Mouse (Mus musculus) midbrain, embryonic 15.5 days (tissue): Measurements from ENCODE around the gene Brwd1. TPM values are rescaled to one million over a fixed set of nuclear protein-coding genes. Genes with fewer than 3 reads are reported as not detected.
"Not testable (repeated sequence)": the region's sequence is repeated elsewhere in the genome, so short reads cannot be mapped to it uniquely, and the experiment has no call there.

Experiments
- ATAC-seq: fragments of 200-750 bp; cut with Nextera tagmentation; replicated peaks from 2 replicates; pipeline ENCODE4 v1.8.0; 2017; ENCODE audit warnings: moderate TSS enrichment
- H3K27ac ChIP-seq: fragments of 300-500 bp; sonication (generic); 2 replicates; pipeline ENCODE4 v1.5.1; 2015; ENCODE audit warnings: mild to moderate bottlenecking, inconsistent platforms
- H3K27me3 ChIP-seq: fragments of 300-500 bp; sonication (generic); replicated peaks from 2 replicates; pipeline ENCODE4 v1.6.1; 2015; ENCODE audit warnings: inconsistent platforms
- H3K36me3 ChIP-seq: fragments of 300-500 bp; sonication (generic); replicated peaks from 2 replicates; pipeline ENCODE4 v1.6.1; 2015; ENCODE audit warnings: inconsistent platforms
- H3K4me1 ChIP-seq: fragments of 300-500 bp; sonication (generic); 2 replicates; pipeline ENCODE4 v1.6.1; 2015; ENCODE audit warnings: inconsistent platforms
- H3K4me2 ChIP-seq: fragments of 300-500 bp; sonication (generic); 2 replicates; pipeline ENCODE4 v1.6.1; 2015; ENCODE audit warnings: inconsistent platforms, mild to moderate bottlenecking, moderate library complexity
- H3K4me3 ChIP-seq: fragments of 300-500 bp; sonication (generic); 2 replicates; pipeline ENCODE4 v1.5.1; 2015; ENCODE audit warnings: mild to moderate bottlenecking, inconsistent platforms
- H3K9ac ChIP-seq: fragments of 300-500 bp; sonication (generic); 2 replicates; pipeline ENCODE4 v1.6.1; 2015; ENCODE audit warnings: mild to moderate bottlenecking, inconsistent platforms
- H3K9me3 ChIP-seq: fragments of 300-500 bp; sonication (generic); 2 replicates; pipeline ENCODE4 v1.6.1; 2016; ENCODE audit warnings: inconsistent platforms
- WGBS: fragments of 180-500 bp; shearing (Covaris S2); methylation state at CpG from one replicate; pipeline ENCODE4 v1.1.7; 2015; ENCODE audit warnings: mixed read lengths; 5-methylcytosine and 5-hydroxymethylcytosine counted together
- polyA plus RNA-seq: library from polyadenylated mRNA; unstranded; fragments of >200 nt; fragmentation: Nextera tagmentation; extraction: Ambion mirVana; gene quantifications from 2 replicates; pipeline ENCODE4 v1.2.1, GENCODE M21; 2015

The Brwd1 gene
- polyA plus RNA-seq, 1 experiment from 2014 or later, result 295 TPM

DNA sequence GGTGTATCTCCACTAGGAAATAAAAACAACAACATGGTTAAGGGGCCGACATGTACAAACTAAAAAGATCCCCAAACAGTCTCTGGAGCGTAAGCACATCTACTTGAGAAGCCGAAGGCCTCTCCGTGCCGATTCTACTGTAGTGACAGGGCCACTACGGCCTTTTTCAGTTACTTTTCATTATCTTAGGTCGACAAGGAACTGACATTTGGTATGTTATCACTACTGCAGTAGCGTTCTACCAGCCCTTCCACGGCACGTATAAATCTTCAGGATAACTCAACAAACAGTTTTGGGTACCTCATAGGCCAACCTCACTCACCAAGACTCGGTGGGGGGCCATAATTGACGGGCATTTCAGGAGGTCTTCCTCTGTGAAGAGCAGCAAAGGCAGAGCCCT lies 16.2 kb downstream of the Brwd1 start:
- ATAC-seq, result no peak
- no peak overlapping the region for H3K4me2 ChIP-seq
- H3K9me3 ChIP-seq, result no peaks in the 10 kb centered on the region
- no peaks in the 10 kb centered on the region for H3K27me3 ChIP-seq
- no peaks in the 10 kb centered on the region for H3K4me1 ChIP-seq
- H3K36me3 ChIP-seq, result peaks cover 59% of the 10 kb centered on the region
- no peak overlapping the region for H3K9ac ChIP-seq
- H3K4me3 ChIP-seq, result no peak overlapping the region
- WGBS, result 93% methylated on average over 12 of the region's 12 CpGs
- H3K27ac ChIP-seq, result no peak overlapping the region

DNA sequence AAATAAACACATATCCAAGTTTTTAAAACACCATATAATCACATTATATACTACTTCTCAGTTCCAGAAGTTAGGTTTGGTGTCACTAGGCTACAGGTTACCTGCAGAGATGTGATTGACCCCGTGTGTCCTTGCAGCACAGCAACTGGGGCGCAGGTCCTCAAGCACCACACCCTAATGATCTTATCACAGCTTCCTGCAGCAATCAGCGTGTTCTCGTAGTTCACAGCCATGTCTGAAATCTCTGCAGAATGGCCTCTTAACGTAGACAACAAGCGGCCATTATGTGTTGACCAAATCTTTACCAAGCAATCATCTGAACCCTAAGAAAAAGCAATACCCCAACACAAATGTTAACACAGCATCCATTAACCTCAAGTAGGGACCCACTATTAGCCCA lies 17.7 kb downstream of the Brwd1 start:
- H3K9me3 ChIP-seq, result no peaks in the 10 kb centered on the region
- no peak overlapping the region for H3K27ac ChIP-seq
- peaks cover 67% of the 10 kb centered on the region for H3K36me3 ChIP-seq
- WGBS, result 98% methylated on average over 6 of the region's 6 CpGs
- no peak for ATAC-seq
- no peaks in the 10 kb centered on the region for H3K4me1 ChIP-seq
- H3K27me3 ChIP-seq, result no peaks in the 10 kb centered on the region
- H3K4me3 ChIP-seq, result no peak overlapping the region
- no peak overlapping the region for H3K9ac ChIP-seq
- H3K4me2 ChIP-seq, result no peak overlapping the region

DNA sequence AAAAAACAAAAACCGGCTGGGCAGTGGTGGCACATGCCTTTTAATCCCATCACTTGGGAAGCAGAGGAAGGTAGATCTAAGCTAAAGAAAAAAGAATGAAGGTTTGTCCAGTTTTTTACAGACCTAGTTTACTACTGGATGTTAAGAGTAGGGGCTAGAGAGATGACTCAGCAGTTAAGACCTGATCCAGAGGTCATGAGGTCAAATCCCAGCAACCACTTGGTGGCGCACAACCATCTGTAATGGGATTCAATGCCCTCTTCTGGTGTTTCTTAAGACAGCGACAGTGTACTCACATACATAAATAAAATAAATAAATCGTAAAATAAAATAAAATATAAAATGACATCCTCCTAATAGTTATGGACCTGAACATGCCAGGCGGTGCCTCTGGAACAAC lies 38.2 kb downstream of the Brwd1 start:
- Histone ChIP-seq H3K9me3 (no peaks in the 10 kb centered on the region), H3K9ac (no peak overlapping the region), H3K4me1 (no peaks in the 10 kb centered on the region), H3K27ac (no peak overlapping the region), H3K4me3 (no peak overlapping the region), H3K4me2 (no peak overlapping the region), H3K27me3 (no peaks in the 10 kb centered on the region), H3K36me3 (peaks cover 54% of the 10 kb centered on the region)
- ATAC-seq, result no peak
- WGBS, result 68% methylated on average over 5 of the region's 5 CpGs

DNA sequence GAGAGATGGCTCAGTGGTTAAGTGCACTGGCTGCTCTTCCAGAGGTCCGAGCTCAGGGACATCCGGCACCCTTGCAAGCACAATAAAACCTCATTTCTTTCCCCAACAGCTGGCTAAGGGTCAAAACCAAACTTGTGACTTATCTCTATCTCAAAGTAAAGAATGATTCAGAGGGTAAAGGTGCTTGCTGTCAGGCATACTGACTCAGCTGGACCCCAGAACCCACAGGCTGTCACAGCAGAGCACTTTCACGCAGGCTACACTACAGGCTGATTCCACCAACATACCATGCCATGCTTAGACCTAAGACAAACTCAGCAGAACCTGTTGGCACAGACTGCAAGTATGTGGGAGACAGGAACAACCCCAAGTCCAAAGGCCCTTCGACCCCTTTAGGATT lies 41.6 kb downstream of the Brwd1 start:
- H3K4me1 ChIP-seq, result no peaks in the 10 kb centered on the region
- H3K27me3 ChIP-seq, result no peaks in the 10 kb centered on the region
- WGBS, result 92% methylated on average over 4 of the region's 4 CpGs
- H3K9me3 ChIP-seq, result no peaks in the 10 kb centered on the region
- ATAC-seq, result no peak
- peaks cover 71% of the 10 kb centered on the region for H3K36me3 ChIP-seq
- no peak overlapping the region for H3K4me2 ChIP-seq
- H3K9ac ChIP-seq, result no peak overlapping the region
- H3K4me3 ChIP-seq, result no peak overlapping the region
- H3K27ac ChIP-seq, result no peak overlapping the region

DNA sequence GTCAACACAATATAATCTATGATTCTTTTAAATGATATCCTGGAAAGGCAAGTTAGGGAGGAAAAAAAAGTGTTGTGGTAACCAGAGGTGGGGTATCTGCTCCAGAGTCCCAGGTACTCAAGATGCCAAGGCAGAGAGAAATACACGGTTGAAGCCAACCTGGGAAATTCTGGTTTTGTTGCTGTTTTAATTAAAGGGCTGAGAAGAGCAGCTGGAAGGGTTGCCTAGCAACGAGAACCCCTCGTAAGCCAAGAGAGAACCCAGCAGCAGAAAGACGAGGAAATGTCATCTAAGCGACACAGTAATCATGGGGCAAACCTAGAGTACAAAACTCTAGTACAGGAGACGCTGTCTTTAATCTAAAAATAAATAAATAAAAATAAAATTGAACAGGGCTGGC lies 42.8 kb downstream of the Brwd1 start:
- Histone ChIP-seq H3K4me3 (no peak overlapping the region), H3K9me3 (no peaks in the 10 kb centered on the region), H3K36me3 (peaks cover 77% of the 10 kb centered on the region), H3K27ac (no peak overlapping the region), H3K4me1 (no peaks in the 10 kb centered on the region), H3K27me3 (no peaks in the 10 kb centered on the region), H3K9ac (no peak overlapping the region), H3K4me2 (no peak overlapping the region)
- no peak for ATAC-seq
- whole genome bisulfite sequencing, result 45% methylated on average over 6 of the region's 6 CpGs

DNA sequence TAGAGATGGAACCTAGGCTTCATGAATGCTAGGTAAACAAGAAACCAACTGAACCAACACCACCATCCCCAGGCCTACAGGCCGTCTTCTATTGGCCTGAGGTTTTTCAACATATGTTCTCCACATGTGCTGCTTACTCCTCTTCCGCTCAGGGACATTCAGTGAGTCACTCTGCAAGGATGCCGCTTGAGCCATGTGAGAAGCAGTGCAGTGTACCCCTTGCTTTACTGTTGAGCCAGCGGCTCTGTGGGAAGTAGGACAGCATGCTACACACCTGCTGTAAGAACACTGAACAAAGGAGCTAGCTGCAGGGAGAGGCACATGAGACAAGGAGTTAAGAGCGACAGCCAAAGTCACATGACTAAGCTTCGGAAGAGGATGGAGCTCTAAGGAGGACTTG lies 47.9 kb downstream of the Brwd1 start:
- 96% methylated on average over 6 of the region's 6 CpGs for WGBS
- Histone ChIP-seq H3K27ac (no peak overlapping the region), H3K9ac (no peak overlapping the region), H3K36me3 (peaks cover 78% of the 10 kb centered on the region), H3K4me3 (no peak overlapping the region), H3K4me2 (no peak overlapping the region), H3K4me1 (no peaks in the 10 kb centered on the region), H3K9me3 (no peaks in the 10 kb centered on the region), H3K27me3 (no peaks in the 10 kb centered on the region)
- ATAC-seq, result no peak

DNA sequence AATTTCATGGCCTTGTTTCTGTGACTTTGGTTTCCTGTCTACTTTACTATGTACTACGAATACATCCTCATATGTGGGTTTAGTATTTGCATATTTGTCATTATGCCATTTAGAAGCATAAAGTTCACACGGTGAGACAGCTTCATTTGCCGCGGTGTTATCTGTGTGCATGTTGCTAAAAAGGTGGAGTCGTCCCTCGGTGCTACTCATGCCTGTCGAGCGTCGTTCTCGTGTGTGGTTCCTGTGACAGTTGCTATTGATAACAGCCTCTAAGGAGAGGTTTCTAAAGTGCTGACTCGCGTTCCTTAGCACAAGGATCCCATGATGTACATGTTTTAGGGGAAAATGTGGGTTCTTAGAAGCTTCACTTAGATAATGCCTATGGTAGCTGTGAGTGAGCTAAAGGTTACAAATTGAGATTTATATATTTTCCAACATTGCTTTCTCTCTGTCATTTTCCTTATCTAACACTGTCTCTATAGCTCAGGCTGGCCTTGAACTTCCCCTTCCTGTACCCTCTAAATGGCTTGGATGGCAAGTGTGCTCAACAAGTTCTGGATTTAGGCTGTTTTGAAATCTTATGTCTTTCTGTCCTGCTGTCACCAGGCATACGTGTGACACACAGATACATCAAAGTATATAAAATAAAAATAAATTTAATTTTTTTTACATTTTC lies 49.8 kb downstream of the Brwd1 start:
- ATAC-seq, result no peak
- no peaks in the 10 kb centered on the region for H3K9me3 ChIP-seq
- no peak overlapping the region for H3K9ac ChIP-seq
- H3K4me3 ChIP-seq, result no peak overlapping the region
- H3K27me3 ChIP-seq, result no peaks in the 10 kb centered on the region
- no peaks in the 10 kb centered on the region for H3K4me1 ChIP-seq
- 92% methylated on average over 13 of the region's 13 CpGs for WGBS
- H3K4me2 ChIP-seq, result no peak overlapping the region
- no peak overlapping the region for H3K27ac ChIP-seq
- peaks cover 70% of the 10 kb centered on the region for H3K36me3 ChIP-seq

DNA sequence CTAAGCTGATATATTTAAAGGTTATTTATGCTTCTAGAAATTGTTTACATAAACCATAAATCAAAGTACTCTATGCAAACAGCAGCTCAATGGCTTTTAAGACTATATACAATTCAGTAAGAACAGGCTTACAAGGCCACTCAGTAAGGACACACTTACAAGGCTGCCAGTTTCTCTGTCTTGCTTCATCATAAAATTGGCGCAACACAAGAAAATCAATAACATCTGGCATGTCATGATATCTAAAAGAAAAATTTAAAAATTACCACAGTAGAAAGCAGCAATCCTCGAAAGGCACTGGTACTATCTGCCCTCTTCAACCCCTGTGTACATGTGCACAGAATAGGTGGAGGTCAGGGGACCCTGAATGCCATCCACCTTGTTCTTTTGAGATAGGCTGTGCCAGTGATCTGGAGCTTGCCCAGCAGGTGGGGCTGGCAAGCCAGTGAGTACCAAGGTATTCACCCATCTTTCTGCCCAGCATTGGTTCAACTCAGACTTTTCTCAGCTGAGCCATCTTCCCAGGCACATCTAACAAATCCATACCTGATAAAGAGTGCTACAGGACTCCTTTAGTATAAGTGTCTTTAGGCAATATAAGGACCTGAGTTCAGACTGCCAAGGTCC lies 51.7 kb downstream of the Brwd1 start:
- ATAC-seq, result no peak
- Histone ChIP-seq H3K9ac (no peak overlapping the region), H3K4me2 (no peak overlapping the region), H3K4me3 (no peak overlapping the region), H3K36me3 (peaks cover 67% of the 10 kb centered on the region), H3K4me1 (no peaks in the 10 kb centered on the region), H3K27me3 (no peaks in the 10 kb centered on the region), H3K9me3 (no peaks in the 10 kb centered on the region), H3K27ac (no peak overlapping the region)
- 95% methylated on average over 2 of the region's 2 CpGs for WGBS

DNA sequence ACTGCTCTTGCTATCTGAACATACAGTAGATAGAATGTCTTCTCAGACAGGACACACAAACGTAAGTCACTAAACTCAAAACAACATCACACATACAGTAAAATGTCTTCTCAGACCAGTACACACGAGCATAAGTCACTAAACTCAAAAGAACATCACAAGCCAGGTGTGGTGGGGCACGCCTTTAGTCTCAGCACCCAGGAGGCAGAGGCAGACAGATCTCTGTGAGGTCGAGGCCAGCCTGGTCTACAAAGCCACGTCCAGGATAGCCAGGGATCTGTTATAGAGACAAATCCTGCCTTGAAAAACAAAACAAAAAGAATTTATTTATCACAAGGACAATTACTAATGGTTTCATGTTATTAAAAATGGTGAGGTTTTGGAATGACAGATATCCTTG lies 56.1 kb downstream of the Brwd1 start:
- Histone ChIP-seq H3K9ac (no peak overlapping the region), H3K4me2 (no peak overlapping the region), H3K4me3 (no peak overlapping the region), H3K27me3 (no peaks in the 10 kb centered on the region), H3K4me1 (no peaks in the 10 kb centered on the region), H3K36me3 (peaks cover 46% of the 10 kb centered on the region), H3K27ac (no peak overlapping the region), H3K9me3 (no peaks in the 10 kb centered on the region)
- no peak for ATAC-seq
- 95% methylated on average over 5 of the region's 5 CpGs for WGBS

DNA sequence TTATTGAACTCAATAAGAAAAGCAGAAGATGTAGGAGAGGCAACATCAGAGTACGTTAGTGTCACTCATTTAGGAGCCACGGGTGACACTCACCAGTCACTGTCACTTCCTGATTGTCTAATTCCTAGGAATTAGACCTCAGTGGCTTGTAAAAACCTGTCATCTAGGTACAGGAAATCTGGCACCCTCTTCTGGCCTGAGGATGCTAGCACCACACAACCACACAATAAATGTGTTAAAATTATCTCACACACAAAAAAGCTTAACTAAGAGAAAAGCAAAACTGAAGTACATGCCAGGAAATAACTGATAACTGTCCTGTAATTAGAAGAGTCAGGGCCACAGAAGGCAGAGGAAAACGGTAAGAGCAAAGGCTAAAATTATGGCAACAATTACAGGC lies 57.1 kb downstream of the Brwd1 start:
- H3K36me3 ChIP-seq, result peaks cover 46% of the 10 kb centered on the region
- no peak overlapping the region for H3K4me3 ChIP-seq
- H3K27me3 ChIP-seq, result no peaks in the 10 kb centered on the region
- H3K4me2 ChIP-seq, result no peak overlapping the region
- no peaks in the 10 kb centered on the region for H3K9me3 ChIP-seq
- H3K4me1 ChIP-seq, result no peaks in the 10 kb centered on the region
- H3K27ac ChIP-seq, result no peak overlapping the region
- 88% methylated on average over 3 of the region's 3 CpGs for WGBS
- ATAC-seq, result no peak
- H3K9ac ChIP-seq, result no peak overlapping the region

DNA sequence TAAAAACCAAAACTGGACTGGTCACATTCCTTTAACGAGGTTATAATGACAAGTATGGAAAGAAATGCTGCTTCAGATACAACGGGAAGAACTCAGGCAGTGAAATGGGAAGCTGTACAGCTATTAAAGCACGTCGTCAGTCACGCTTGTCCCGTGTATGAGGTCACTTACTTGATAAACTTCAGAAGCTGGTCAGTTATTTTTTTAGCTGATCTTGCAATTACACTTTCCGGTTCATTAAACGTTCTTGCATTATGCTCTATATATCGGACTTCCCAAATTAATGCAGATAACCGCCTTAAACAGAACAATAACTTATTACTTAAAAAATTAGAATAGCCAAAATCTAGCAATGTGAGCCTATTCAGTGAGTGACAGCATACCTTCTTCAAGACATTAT lies 61.3 kb downstream of the Brwd1 start:
- H3K9me3 ChIP-seq, result no peaks in the 10 kb centered on the region
- no peak for ATAC-seq
- peaks cover 55% of the 10 kb centered on the region for H3K36me3 ChIP-seq
- H3K27ac ChIP-seq, result no peak overlapping the region
- no peaks in the 10 kb centered on the region for H3K4me1 ChIP-seq
- H3K9ac ChIP-seq, result no peak overlapping the region
- no peak overlapping the region for H3K4me2 ChIP-seq
- no peak overlapping the region for H3K4me3 ChIP-seq
- 94% methylated on average over 10 of the region's 10 CpGs for WGBS
- H3K27me3 ChIP-seq, result no peaks in the 10 kb centered on the region

DNA sequence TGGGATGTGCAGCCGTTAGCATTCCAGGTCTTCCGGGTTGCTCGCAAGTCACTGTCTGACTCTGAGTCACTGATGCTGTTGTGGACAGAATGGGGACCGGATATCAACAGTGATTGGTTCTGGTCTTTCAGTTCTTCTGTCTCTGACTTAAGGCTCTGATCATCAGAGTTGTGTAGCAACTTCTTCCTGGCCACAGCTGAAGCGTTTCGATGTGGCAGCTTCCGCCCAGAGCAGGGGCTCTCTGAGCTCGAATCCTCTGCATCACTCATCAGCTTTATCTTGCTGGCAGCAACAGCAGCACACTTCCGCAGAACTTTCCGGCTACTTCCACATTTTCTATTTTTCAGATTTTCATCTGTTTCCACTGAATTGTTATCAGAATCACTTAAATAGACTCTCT lies 73.2 kb downstream of the Brwd1 start:
- not testable (repeated sequence) for H3K9ac ChIP-seq, ATAC-seq, H3K4me3 ChIP-seq, H3K4me1 ChIP-seq, H3K27ac ChIP-seq, H3K4me2 ChIP-seq, H3K27me3 ChIP-seq, H3K9me3 ChIP-seq
- WGBS, result no CpG with 5 or more reads among the region's 10 CpGs
- H3K36me3 ChIP-seq, result peaks cover 18% of the 10 kb centered on the region

DNA sequence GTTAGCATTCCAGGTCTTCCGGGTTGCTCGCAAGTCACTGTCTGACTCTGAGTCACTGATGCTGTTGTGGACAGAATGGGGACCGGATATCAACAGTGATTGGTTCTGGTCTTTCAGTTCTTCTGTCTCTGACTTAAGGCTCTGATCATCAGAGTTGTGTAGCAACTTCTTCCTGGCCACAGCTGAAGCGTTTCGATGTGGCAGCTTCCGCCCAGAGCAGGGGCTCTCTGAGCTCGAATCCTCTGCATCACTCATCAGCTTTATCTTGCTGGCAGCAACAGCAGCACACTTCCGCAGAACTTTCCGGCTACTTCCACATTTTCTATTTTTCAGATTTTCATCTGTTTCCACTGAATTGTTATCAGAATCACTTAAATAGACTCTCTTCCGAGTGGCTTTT lies 78.0 kb downstream of the Brwd1 start:
- ATAC-seq, H3K9ac ChIP-seq, H3K4me1 ChIP-seq, H3K27ac ChIP-seq, H3K9me3 ChIP-seq, H3K4me3 ChIP-seq, H3K4me2 ChIP-seq, H3K27me3 ChIP-seq: not testable (repeated sequence)
- peaks cover 24% of the 10 kb centered on the region for H3K36me3 ChIP-seq
- WGBS, result no CpG with 5 or more reads among the region's 10 CpGs
